Mouse (Mus musculus) megakaryocyte progenitor cell, adult 5-6 weeks (primary cell): ENCODE measurements around the gene Lmx1a. TPM values are rescaled to one million over a fixed set of nuclear protein-coding genes. Genes with fewer than 3 reads are reported as not detected.

ENCODE experiments used
- ATAC-seq: replicated peaks from 2 replicates; pipeline ENCODE4 v1.8.0; 2016; ENCODE audit warnings: mild to moderate bottlenecking, moderate TSS enrichment, inconsistent platforms; ENCODE audit not compliant: poor library complexity
- total RNA-seq, 2 experiments: library from RNA; stranded (forward) in 1 of 2; stranded (reverse) in 1 of 2; fragments of 157-497, 149-512 nt in 1 of 2; fragments of 200-1000 nt in 1 of 2; gene quantifications; 2 replicates each; pipeline versions ENCODE4 v1.2.3 to v1.2.4; 2015 to 2017

Gene Lmx1a
- total RNA-seq (2015) (not detected in 2 replicates), total RNA-seq (2017) (not detected in 2 replicates)

DNA sequence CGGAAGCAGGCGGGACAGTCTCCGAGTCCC lies at the start of gene Lmx1a:
Lmx1a (plus strand) TSS at position 6 of the 30 bp plus-strand sequence.
- no peak for ATAC-seq

DNA sequence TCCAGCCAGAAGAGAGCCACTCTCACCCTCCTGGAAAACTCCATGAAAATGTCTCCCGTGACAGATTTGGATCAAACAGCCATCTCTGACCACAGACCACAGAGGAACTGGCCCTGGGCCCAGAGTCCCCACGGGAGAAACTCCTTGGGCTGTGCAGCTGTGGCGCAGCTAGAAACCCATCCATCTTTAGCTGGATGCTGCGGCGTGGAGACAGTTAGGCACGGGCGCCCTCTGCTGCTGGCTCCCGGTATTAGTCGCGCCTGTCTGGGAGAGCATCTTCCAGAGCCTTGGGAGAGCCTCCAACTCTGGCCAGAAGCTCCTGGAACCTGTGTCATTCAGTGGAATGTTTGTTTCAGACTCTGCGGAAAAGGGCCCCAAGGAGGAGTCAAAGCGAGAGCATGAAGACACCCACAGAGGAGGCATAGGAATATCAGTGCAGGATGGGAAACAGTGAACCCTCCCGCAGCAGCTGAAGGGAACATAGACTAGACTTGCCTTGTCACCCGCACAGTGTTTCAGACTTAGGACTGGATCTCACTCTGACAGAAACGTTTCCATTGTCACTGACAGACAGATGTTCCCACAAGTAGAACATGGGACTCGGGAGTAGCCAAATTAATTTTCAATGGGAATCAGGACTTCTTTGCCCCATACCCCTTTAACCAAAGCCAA lies 44.0 kb upstream of the Lmx1a start:
- ATAC-seq: peak; percentile 96

DNA sequence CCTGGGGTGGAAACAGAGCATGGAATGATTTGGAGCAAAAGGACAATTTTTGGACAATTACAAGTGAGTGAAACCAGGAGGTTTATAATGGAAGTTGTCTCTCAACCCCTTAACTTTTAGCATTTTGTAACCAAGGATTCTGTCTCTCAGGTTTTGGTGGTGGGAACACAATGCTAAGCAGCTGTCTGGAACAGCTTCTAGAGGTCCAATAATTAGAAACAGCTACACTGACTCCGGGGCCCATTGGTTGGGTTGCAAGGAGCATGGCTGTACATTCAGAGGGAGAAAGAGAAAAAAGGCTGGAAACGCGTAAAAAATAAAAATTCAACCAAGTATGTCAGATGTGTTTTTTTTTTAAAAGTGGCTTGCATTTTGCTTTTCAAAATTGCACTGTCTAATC lies 40.4 kb upstream of the Lmx1a start:
- ATAC-seq: no peak

DNA sequence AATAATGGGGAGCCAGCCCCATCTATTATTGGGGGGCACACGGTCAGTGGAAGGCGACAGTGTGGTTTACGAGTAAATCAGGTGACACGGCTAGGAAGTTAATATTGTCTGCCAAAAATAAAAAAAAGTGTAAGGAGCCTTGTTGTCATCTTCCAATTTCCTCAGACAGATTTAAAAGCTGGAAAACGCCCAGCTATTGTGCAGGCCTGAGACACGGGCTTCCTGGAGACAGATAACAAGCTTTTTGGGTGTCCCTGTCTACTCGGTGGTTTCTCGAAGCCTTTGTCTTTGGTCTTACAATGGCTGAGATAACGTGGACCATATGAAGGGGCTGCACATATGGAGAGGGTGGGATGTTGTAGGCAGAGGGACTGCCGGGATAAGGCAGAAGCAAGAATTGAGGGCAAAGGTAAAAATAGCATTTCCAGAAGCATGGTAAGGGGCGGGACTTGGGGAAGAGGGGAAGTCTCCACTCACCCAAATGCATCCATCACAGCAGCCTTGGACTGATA lies 39.9 kb upstream of the Lmx1a start:
- no peak for ATAC-seq

DNA sequence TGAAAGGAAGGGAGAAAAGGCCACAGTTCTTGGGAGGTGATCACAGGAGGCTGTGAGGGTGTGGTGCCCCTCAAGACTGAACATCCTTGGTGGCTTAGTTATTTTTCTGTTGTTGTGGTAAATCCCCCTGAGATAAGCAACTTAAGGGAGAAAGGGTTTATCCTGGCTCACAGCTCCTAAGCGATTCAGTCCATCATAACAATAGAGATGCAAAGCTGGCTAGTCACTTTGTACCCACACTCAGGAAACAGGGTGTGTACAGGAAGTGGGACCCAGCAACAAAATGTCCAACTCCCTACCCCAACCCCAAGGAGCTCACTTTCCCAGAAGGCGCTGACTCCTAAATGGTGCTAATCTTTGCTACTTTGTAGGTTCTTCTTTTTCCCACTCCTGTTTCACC lies 36.7 kb upstream of the Lmx1a start:
- no peak for ATAC-seq

DNA sequence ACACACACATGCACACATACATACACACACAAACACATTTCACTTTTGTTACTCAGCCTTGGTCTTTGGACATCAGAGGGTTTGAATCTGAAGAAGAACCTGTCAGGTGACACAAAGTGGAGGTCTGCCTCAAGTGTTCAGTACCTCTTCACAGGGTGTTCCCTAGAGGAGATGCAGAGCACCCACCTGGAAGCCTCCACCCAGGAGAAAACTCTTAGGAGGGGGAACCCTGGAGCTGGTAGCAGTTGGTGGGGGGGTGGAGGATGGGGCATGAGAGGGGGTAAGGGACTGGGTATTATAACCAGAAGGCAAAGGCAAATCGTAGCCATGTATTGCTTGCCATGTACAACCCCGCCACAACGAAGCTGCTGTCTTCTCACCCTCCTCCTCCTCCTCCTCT lies 30.0 kb upstream of the Lmx1a start:
- ATAC-seq: no peak

DNA sequence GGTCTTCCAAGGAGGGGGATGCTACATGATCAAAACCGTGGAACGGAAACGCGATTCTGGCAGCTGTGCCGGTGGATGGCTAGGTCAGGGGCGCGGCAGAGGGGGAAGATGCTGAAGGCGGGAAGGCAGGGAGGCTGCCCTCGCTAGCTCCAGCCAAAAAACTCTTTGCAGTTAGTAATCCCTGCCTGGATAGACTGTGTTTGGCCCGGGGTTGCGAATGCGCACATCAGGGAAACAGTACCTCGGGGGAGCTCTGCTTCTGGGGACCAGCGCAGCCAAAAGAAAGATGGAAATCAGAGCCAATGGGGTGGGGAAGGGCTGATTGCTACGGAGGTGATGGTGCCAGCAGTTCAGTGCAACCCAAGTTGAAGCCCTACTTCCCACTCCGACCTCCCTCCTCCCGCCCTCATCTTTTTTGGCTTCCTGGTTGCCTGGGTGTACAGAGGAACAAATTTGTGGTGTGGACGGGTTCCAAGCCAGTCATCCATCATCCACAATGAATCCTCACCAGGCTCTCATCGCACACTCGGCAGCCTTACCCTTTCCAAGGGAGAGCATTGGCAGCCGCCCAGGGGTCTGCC lies 28.4 kb upstream of the Lmx1a start:
- peak; percentile 31; the same call in 1 of the 2 replicates for ATAC-seq

DNA sequence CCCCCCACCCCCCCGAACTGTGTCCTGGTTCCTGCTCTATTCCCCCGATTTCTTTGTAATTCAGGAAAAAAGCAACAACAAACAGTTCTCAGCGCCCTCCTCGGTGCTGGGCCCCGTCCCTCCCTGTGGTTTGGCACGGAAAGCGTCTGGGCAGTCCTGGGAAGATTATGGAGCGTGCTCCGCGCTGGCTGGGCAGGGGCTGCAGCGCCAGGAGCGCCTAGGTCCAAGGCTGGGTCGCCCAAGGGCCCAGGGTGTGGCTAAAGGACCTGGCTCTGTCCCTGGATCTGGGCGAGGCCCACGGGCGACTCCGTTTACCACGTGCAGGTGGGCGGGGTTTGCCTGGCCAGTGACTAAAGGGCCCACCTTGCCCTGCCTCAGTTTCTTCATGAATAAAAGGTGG lies 27.9 kb upstream of the Lmx1a start:
- ATAC-seq: no peak

DNA sequence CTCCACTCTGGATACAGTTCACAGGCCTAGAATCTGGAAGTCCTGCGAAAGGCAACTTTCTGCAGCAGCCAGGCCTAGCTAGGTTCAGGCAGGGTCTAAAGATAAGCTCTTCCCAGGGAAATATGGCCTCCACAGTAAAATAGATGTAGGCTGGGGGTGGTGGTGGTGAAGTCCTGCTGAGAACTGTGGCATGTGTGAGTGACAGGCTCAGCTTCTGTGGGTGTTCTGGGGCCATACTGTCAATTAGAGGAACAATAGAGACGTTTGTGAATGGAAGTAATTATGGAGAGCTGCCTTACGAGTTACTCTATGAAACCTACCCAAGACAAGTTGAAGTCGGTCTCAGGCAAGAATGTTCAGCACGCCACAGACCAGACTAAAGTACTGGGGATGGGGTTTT lies 25.9 kb upstream of the Lmx1a start:
- ATAC-seq: no peak

DNA sequence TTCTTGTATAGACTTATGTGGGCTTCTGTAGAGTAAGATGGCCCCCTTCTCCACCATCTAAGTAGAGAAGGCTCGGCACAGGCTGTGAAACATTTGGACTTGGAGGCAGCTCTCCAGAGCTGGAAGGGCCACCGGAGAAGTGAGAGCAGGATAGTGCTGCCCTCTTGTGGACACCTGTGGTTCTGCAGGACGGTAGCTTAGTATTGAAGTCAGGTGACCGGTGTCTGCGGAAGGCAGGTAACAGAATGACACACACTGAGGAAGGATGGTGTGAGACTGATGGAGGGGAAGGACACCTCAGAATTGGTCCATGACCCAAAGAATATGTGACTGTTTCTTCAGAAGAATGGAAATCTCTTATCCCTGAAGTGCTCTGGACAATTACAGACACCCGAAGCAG lies 19.2 kb upstream of the Lmx1a start:
- ATAC-seq: peak; percentile 81

DNA sequence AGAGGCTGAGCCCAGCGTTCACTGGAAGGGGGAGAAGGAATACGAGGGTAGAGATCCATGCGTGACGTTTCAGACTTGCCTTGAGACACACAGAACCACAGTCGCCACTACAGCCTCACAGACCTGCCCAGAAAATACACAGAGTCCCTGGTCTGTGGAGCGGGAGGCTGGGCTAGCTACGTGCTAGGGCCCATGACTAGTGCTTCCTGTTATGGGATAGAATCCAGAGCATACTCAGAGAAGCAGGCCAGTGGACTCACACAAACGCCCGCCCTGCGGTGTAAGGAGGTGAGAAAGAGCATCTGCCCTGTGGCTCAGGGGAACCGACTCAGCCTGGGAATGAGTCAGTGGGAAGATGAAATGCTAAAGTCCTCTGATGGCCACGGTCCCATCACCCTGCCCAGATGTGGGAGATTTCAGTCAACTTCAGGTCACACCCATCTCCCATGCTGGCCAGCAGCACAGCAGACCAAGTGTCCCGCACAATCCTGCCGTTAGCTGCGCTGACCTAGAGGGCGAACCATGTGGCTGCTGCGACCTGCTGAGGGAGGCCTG lies 16.5 kb upstream of the Lmx1a start:
- no peak for ATAC-seq

DNA sequence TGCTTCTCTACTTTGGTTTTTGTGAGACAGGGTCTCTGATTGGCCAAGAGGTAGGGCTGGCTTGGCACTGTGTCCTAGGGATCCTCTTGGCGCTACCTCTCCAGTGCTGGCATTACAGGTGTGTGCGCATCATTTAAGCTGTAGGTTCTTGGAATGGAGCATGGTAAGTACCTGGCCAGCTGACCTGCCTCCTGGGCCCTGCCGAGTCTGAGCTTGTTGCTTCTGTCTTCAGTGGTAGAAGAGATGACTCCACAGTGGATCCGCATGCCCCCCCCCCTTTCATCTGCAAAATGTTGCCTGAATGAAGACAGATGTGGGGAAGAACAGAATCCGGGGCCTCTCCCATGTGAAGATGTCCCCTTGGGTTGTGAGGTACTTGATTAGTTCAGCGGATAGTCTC lies 10.0 kb upstream of the Lmx1a start:
- no peak for ATAC-seq

DNA sequence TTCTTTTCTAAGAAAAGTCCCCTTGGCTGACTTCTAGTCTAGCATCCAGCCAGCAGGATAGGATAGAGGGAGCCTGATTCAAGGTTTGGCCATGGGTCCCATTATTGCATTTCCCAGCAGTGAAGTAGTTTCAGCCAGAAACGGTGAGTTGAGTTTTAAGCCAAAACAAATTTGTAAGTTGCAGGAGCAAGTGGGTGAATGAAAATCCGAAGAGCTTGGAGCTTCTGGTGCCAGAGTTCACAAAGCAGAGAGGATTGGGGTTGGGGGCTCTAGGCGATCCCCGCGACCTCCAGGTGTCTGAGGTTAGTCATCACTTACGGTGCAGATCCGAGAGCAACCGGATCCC lies 1.1 kb upstream of the Lmx1a start:
- no peak for ATAC-seq

DNA sequence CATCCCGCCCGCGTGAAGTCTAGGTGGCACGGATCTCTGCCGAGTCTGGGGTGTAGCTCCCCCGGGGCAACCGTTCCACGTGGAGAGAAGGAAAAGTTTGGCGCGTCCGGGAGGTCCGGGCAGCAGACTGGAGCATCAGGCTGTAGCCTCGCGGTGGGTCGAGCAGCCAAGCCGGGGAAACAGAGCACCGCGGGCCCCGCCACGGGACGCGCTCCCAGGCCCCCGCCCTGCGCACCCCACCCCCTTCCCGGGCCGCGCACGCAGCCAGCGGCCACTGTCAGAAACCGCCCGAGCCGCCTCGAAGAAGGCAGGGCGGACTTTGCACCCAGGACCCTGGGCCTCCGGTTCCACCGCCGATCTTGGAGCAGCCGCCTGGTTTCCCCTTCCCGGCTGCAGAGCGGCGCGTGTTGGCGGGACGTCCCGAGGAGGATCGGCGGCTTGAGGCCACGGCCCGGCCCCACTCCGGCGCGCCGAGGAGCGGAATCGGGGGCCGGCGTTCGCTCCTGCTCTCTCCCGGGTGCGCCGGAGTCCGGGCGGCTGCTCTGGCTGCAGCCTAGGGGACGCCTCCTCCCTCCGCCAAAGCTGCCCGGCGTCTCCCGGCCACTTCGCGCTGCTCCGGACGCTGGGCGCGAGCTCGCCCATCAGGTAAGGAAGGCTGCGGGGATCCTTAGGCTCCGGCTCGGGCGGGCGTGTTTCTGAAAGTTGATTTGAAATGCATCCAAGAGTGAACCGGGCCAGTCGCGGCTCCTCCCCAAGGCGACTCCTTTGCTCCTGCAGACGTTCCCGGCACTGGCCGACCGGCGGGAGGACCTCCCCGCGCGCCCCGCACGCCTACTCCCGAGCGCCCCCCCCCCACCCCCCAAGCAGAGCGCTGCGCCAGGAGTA lies 448 bp upstream of the Lmx1a start:
- peak; percentile 18 for ATAC-seq

DNA sequence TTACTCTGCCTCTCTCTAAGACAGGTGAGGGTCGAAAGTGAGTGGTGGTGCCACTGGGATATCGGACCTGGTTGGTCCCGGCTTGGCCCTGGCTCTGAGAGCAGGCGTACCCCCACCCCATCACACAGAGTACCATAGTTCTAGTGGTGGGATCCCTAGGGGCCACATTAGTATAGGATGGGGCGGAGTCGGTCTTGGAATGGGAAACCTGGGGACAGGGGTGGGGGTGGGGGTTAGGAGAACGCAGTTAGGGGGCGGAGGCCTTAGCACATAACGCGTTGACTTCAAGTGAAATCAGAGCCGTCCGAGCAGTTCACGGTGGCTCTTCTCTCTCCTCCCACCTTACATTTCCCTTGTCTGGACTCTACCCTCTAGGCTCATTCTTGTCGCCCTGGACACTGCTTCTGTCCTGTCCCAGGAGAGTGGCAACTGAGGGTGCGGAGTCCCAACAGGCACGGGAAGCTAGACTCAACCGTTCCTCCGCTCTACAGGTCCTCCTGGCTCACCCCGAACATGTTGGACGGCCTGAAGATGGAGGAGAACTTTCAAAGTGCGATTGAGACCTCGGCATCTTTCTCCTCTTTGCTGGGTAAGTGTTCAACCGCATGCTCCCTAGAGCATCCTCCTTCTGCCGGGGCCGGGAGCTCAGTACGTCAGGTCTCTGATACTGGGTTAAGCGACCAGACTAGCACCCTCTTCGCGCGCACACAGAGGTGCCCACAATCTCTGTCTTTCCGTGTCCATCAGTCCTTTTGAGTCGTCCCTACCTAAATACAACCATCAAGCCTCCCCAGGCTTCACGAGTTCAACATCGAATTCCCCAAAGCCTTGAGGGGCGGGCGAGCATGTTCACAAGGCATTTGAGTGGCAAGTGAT lies 463 bp downstream of the Lmx1a start:
- no peak for ATAC-seq

DNA sequence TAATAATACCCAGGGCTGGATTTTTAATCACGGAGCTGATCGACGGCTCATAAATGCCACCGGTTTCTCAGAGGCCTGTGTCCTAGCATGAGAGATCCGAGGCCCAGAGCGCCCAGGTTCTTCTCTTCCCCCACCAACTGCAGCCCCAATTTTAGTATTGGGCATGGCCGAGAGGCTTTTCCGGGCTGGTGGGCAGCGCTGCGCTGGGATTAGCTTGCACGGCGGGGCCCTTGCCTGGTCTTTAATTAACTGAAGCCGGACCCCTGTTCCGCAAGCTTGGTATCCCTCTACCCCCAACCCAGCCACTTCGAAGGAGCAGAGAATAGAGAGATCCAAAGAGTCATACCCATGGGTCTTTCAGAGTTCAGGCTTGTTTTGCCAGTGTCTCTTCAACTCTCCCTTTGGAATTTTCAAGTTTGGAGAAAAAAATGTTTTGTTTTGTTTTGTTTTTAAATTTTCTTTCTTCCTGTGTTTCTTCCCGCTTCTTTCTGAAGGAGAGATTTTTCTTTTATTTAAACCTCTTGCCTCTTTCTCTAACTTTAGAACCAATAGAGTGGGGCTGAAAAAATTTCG lies 1.2 kb downstream of the Lmx1a start:
- no peak for ATAC-seq

DNA sequence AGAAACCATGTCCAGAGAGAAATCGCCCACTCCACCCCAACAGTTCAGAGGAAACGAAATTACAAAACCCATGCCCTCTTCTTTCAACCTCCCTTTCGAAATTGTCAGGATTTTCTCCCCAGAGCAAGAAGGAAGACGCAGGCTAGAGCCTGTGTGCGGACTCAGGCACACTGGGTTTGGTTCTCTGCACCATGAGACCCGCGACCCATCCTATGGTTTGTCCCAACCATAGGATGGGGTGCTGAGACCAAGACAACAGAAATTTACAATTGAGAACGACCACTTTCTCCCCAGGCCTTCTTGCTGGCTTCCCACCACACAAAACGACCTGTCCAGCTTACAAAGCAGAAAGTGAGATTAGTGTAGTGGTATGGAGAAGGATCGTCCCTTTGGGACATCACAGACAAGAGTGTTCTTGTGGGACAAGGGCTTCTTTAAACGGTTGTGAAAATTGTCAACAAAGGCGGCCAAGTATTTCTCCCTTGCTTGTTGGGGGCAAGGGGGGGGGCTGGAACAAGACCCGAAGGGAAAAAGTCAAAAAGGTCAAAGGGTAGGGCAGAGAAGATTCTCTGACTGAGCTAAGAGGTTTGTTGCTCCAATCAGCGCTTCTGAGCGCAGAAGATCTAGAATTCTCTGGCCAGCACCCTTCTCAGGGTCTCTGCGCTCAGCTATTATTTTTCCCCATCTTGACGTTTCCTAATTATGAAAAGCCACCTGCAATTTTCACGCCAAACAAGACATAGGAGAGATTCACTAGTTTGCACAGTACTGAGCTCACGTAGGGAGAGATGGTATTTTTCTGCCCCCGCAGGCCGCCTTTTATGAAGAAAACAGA lies 1.9 kb downstream of the Lmx1a start:
- ATAC-seq: no peak

DNA sequence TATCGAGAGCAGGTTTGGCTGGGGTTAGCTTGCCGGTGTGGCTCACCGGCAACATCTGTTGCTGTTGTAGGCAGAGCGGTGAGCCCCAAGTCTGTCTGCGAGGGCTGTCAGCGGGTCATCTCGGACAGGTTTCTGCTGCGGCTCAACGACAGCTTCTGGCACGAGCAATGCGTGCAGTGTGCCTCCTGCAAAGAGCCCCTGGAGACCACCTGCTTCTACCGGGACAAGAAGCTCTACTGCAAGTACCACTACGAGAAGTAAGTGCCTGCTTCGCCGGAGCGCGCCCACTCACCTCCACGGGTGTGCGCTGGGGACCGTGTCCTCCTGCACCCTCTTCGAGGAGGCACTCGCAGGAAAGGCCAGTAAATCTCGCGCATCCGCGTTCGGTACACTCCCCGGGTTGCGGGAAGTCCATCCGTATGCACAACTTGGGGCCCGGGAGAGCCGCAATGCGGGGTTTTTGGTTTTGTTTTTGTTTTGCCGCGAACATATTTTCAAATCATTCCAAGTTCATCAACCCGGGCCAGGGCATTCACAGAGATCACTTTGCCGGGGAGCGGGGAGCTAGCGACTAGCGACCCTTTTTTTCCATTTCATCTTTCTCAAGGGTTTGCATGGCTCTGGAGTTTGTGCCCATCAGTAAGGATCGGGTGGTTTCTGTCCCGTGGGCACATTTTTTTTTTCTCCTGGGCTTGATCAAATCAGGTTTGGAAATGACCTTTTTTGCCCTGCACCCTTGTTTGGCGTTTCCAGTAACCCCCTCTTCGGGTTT lies 3.1 kb downstream of the Lmx1a start:
- 0 out of 2 replicates have a peak, but pooled peaks have one; percentile 21 for ATAC-seq

DNA sequence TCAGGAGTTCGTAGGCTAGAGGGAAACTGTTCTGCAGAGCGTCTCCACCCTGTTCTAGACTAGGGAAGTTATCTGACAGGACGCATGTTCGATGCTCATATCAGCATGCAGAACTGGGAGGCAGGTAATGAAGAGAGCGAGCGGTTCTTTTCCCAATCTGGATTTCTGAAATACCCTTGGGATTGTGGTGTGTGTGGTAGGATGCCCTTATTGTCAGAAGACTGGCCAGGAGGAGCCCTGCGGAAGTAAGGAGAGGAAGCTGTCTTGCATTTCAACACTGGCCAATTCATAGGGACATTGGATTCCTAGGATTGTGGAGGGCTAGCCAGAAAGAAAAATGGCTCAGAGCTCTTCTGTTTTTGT lies 3.6 kb downstream of the Lmx1a start:
- no peak for ATAC-seq
